Mouse (Mus musculus) kidney, embryonic 14.5 days (tissue): ENCODE measurements at regions not wholly inside any gene's neighbourhood (a gene's known extent, or its start where the extent isn't known, plus 50 kb on each side); places are given as distances from the start of the nearest gene placed in this dataset.

Experiments used
- ATAC-seq: fragments of 200-750 bp; cut with Nextera tagmentation; 2 replicates; pipeline ENCODE4 v1.8.0; 2017; ENCODE audit warnings: moderate number of reproducible peaks, mild to moderate bottlenecking, moderate TSS enrichment, moderate library complexity; ENCODE audit not compliant: low FRiP score, low TSS enrichment
- H3K27ac ChIP-seq: fragments of 300-500 bp; sonication (generic); 2 replicates; pipeline ENCODE4 v1.5.1; 2014; ENCODE audit warnings: low read depth, mild to moderate bottlenecking, low read length, moderate library complexity, mixed read lengths
- H3K27me3 ChIP-seq: fragments of 300-500 bp; sonication (generic); 2 replicates; pipeline ENCODE4 v1.6.1; 2014; ENCODE audit warnings: mild to moderate bottlenecking, low read length; ENCODE audit not compliant: control insufficient read depth, insufficient read depth
- H3K36me3 ChIP-seq: fragments of 300-500 bp; sonication (generic); 2 replicates; pipeline ENCODE4 v1.6.1; 2014; ENCODE audit warnings: low read length, mixed read lengths; ENCODE audit not compliant: control insufficient read depth, insufficient read depth
- H3K4me1 ChIP-seq: fragments of 300-500 bp; sonication (generic); 2 replicates; pipeline ENCODE4 v1.6.1; 2014; ENCODE audit warnings: low read length, mixed read lengths; ENCODE audit not compliant: control insufficient read depth, insufficient read depth
- H3K4me2 ChIP-seq: fragments of 300-500 bp; sonication (generic); replicated peaks from 2 replicates; pipeline ENCODE4 v1.6.1; 2014; ENCODE audit warnings: low read depth, mild to moderate bottlenecking, low read length
- H3K4me3 ChIP-seq: fragments of 300-500 bp; sonication (generic); 2 replicates; pipeline ENCODE4 v1.5.1; 2014; ENCODE audit warnings: mild to moderate bottlenecking, low read length
- H3K9ac ChIP-seq: fragments of 300-500 bp; sonication (generic); 2 replicates; pipeline ENCODE4 v1.6.1; 2014; ENCODE audit warnings: low read depth, mild to moderate bottlenecking, low read length, moderate library complexity
- H3K9me3 ChIP-seq: fragments of 300-500 bp; sonication (generic); 2 replicates; pipeline ENCODE4 v1.6.1; 2016; ENCODE audit warnings: low read length; ENCODE audit not compliant: control insufficient read depth
- WGBS: fragments of 180-500 bp; shearing (Covaris S2); extraction: QIAGEN DNeasy Blood & Tissue Kit; methylation state at CpG from one replicate; pipeline ENCODE4 v1.1.7; 2014; 5-methylcytosine and 5-hydroxymethylcytosine counted together

DNA sequence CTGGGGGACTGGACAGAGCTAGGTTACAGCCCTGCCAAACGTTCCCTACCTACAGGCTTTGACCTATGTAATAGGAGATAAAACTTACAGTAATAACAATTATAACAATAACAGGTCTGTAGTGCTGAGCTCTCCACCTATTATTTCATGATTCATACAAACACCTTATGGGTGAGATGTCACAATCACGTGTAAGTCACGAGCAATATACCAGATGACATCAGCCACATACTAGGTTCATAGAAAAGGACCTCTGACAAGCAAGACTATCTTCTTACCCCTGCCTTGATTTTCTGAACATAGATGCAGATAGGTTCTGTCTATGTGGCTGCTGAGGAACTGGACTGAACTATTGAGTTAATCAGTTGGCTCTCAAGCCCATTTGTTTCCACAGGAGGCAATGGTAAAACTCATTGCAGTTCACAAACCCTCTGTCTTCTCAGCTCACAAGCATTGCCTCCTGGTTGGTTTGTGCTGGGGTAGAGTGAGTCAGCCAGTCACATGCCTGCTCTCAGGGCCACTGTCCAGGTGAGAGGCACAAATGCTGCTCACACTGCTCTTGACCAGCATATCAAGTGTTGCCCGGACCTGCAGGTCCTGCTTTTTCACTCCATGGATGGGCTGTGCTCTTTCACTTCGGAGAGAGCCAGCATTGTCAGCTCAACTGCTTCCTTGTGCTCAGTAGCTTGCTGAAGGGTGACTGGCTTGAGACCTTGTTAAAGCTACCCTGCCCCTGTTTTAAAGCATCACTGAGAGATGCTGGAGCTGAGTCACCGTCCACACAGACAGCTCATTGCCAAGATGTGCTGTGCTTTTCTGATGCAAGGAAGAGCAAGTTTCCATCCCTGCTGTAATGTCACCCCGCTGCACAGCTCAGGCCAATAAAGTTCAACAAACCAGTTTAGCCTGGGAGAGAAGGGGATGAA is 1275.9 kb downstream of the Gsdmc2 start:
- no peak for ATAC-seq
- H3K4me3 ChIP-seq: no peak overlapping the region
- H3K36me3 ChIP-seq: no peaks in the 10 kb centered on the region
- no peak overlapping the region for H3K27ac ChIP-seq
- H3K9ac ChIP-seq: no peak overlapping the region
- no peak overlapping the region for H3K4me2 ChIP-seq
- no peaks in the 10 kb centered on the region for H3K4me1 ChIP-seq
- WGBS: 57% methylated on average over 7 of the region's 7 CpGs
- no peaks in the 10 kb centered on the region for H3K9me3 ChIP-seq
- no peaks in the 10 kb centered on the region for H3K27me3 ChIP-seq

DNA sequence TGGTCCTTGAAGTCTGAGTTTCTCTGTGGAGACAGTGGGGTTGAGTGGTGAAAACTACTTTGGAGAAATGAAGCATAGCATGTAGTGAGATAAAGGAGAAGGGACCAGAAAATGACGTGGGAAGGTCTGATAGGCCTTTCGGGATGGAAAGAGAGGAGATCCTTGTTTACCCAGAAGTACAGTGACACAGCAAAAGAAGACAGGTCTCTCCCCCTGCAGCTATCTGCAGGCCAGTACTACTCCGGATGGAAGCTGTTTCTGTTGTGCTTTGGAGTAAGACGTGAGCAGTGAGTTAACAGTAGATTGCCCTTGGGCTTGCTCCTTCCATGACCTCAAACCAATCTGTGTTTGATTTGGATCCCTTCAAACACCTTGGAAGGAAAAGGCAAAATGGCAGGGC is 1277.5 kb downstream of the Gsdmc2 start:
- Histone ChIP-seq H3K9me3 (no peaks in the 10 kb centered on the region), H3K27me3 (no peaks in the 10 kb centered on the region), H3K27ac (no peak overlapping the region), H3K4me3 (no peak overlapping the region), H3K36me3 (no peaks in the 10 kb centered on the region), H3K4me2 (no peak overlapping the region), H3K4me1 (no peaks in the 10 kb centered on the region), H3K9ac (no peak overlapping the region)
- whole genome bisulfite sequencing: 72% methylated on average over 4 of the region's 4 CpGs
- ATAC-seq: no peak

DNA sequence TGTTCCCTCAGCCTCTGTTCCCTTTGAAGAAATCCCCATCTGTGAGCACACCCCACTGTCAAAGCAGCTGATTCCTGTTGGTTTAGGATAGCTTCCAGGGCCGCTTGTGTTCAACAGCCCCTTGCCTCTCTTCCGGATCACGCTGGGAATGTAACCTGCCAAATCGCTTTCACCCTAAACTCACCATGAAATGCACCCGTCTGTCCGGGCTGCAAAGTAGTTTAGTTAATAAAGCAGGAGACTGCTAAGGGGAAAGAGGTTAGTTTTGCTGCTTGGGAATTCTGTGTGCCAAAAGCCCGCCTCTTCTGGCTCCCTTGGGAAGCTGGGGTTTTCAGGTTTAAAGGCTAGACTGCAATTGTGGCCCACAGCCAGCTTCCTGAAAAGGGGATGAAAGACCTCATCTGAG is 1278.9 kb downstream of the Gsdmc2 start:
- ATAC-seq: peak; percentile 46; the same call in 1 of the 2 replicates
- Histone ChIP-seq H3K9ac (no peak overlapping the region), H3K9me3 (no peaks in the 10 kb centered on the region), H3K4me1 (no peaks in the 10 kb centered on the region), H3K27me3 (no peaks in the 10 kb centered on the region), H3K36me3 (no peaks in the 10 kb centered on the region), H3K4me2 (no peak overlapping the region), H3K27ac (no peak overlapping the region), H3K4me3 (no peak overlapping the region)
- WGBS: 12% methylated on average over 7 of the region's 7 CpGs

DNA sequence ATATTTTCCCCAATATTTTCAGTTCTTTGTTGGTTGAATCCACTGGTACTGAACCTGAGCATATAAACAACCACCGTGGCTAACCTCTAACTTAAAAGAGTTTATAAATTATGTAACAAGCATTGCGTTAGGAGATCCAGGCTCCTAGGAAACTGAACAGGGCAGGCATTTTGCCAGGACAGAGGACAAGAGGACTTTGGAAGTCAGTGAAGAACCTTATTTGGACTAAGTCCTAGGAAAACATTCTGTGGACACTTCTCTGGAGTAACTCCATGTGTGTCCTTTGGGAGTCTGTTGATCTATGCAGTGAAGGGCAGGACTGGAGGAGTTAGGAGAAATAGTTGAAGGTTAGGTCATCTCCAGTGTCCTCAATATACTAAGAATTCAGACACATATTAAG is 1311.7 kb downstream of the Gsdmc2 start:
- H3K4me1 ChIP-seq: no peaks in the 10 kb centered on the region
- H3K9ac ChIP-seq: no peak overlapping the region
- no peak overlapping the region for H3K27ac ChIP-seq
- WGBS: 50% methylated on average over 2 of the region's 2 CpGs
- no peak overlapping the region for H3K4me3 ChIP-seq
- H3K9me3 ChIP-seq: no peaks in the 10 kb centered on the region
- H3K27me3 ChIP-seq: no peaks in the 10 kb centered on the region
- no peak for ATAC-seq
- H3K36me3 ChIP-seq: no peaks in the 10 kb centered on the region
- H3K4me2 ChIP-seq: no peak overlapping the region

DNA sequence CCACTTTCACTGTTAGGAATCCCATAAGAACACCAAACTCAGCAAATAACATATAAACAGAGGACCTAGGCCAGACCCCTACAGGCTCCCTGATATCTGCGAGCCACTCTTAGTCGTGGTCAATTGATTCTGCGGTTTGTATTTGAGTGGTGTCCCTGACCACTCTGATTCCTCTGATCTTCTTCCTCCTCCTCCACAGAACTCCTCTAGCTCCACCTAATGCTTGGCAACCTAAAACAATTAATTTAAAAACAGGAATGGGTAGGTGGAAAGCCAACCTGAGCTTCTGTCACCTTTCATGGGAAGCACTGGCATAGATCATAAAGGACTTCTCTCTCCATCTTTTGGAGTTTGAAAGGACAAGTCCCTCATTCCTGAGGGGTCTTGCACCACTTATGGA is 1316.0 kb downstream of the Gsdmc2 start:
- no peak for ATAC-seq
- Histone ChIP-seq H3K4me1 (no peaks in the 10 kb centered on the region), H3K9ac (no peak overlapping the region), H3K27ac (no peak overlapping the region), H3K36me3 (no peaks in the 10 kb centered on the region), H3K9me3 (no peaks in the 10 kb centered on the region), H3K4me2 (no peak overlapping the region), H3K27me3 (no peaks in the 10 kb centered on the region), H3K4me3 (no peak overlapping the region)
- 51% methylated on average over 3 of the region's 3 CpGs for WGBS

DNA sequence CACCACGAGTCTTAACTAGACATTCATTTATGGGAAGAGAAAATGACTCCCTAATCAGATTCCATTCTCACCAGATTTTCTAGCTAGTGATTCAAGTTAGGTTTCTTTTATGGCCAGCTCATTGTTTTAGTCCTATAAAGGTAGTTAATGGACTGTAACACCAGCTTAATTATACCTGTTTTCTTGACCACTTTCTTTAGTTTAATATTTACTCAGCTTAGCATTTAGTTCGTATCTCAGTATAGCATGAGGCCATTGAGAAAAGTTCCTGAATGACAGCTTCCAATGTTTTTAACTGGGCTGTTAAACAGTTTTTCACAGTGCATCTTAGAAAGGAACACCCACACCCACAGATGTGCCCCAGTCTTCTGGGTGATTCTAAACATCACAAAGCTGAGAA is 1320.3 kb downstream of the Gsdmc2 start:
- WGBS: 14% methylated on average over 2 of the region's 2 CpGs
- Histone ChIP-seq H3K9ac (no peak overlapping the region), H3K4me2 (no peak overlapping the region), H3K4me3 (no peak overlapping the region), H3K27ac (no peak overlapping the region), H3K9me3 (no peaks in the 10 kb centered on the region), H3K27me3 (no peaks in the 10 kb centered on the region), H3K4me1 (no peaks in the 10 kb centered on the region), H3K36me3 (no peaks in the 10 kb centered on the region)
- ATAC-seq: peak; percentile 62; the same call in 1 of the 2 replicates

DNA sequence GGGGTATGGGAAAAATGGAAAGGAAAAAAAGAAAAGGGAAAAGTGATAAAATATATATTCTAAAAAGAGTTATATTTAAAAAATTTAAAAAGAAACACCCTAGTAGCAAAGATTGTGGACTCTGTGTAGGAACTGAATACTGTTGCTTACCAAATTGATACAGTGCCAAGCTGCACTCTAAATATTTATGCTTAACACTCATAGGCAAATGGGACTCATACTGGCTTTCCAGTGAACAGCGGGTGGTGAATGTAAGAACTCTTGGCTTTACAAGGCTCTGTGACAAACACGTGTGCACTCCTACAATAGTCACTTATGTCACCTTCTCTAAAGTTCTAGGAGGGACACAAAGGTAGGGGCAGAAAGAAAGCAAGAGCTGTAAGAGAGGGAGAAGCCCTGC is 1320.8 kb downstream of the Gsdmc2 start:
- Histone ChIP-seq H3K9me3 (no peaks in the 10 kb centered on the region), H3K27ac (no peak overlapping the region), H3K4me3 (no peak overlapping the region), H3K36me3 (no peaks in the 10 kb centered on the region), H3K9ac (no peak overlapping the region), H3K4me2 (no peak overlapping the region), H3K4me1 (no peaks in the 10 kb centered on the region), H3K27me3 (no peaks in the 10 kb centered on the region)
- WGBS: 50% methylated on average over 2 of the region's 2 CpGs
- ATAC-seq: peak; percentile 20; the same call in 1 of the 2 replicates

DNA sequence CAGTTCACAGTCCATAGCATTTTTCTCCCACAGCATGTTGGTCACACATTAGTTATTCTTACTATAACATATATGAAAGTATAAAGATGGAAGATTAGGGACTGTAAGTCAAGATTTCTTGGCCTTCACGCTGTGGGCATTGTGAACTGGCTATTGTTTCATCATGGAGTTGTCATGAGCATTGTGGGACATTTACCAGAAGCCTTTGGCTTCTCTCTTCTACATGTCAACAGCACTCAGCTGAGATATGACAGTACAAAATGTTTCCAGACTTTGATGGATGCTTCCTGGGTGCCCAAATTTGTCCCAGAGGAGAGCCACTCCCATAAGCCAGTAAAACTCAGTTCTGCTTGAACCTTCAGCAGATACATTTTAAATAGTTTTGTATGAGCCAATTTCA is 1331.5 kb downstream of the Gsdmc2 start:
- no peak for ATAC-seq
- no peaks in the 10 kb centered on the region for H3K9me3 ChIP-seq
- no peak overlapping the region for H3K4me2 ChIP-seq
- WGBS: 88% methylated on average over 1 of the region's 1 CpGs
- no peak overlapping the region for H3K27ac ChIP-seq
- H3K4me1 ChIP-seq: no peaks in the 10 kb centered on the region
- H3K27me3 ChIP-seq: no peaks in the 10 kb centered on the region
- H3K4me3 ChIP-seq: no peak overlapping the region
- H3K9ac ChIP-seq: no peak overlapping the region
- no peaks in the 10 kb centered on the region for H3K36me3 ChIP-seq

DNA sequence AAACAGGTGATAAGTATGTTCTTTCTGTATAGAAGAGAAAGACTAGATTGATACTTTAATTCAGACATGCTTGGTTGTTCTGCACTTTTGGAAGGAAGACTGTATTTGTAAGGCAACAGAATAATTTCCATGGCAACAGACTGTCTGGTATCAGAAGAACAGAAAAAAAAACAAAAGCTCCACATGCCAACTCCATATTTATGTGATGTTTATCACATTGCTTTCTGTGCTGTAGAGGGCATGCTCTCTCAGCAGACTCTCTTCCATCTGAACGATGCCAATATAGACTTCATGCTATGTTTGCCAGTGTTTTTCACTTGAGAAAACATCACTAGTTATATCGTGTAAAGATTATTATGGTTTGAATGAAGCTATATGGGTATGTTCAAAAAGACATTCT is 1333.5 kb downstream of the Gsdmc2 start:
- ATAC-seq: no peak
- Histone ChIP-seq H3K4me1 (no peaks in the 10 kb centered on the region), H3K36me3 (no peaks in the 10 kb centered on the region), H3K9ac (no peak overlapping the region), H3K27ac (no peak overlapping the region), H3K4me3 (no peak overlapping the region), H3K4me2 (no peak overlapping the region), H3K9me3 (no peaks in the 10 kb centered on the region), H3K27me3 (no peaks in the 10 kb centered on the region)
- WGBS: 90% methylated on average over 2 of the region's 2 CpGs
